Comparison of ENCODE assay signal across 12 mouse cellular contexts in genomic region chr14:105074376-105074775, GRCm38 (mm10).
DNase-seq lines count a peak whose midpoint lies in the region.
"Had no signal": no experiment of that assay in that cellular context is flagged by ENCODE, and none has a peak within 500 bp of the region (broad histone marks: within the 10 kb centered on the region; RNA-seq: fewer than 3 reads in every experiment).

No protein-coding gene starts in this region.

- peak; percentile 36 for DNase-seq in adrenal gland, adult 2 months
- DNase-seq in adrenal gland, postnatal 4 days (ENCODE audit: low spot score in 2 of 2): no peak
- peak; percentile 22 for DNase-seq in adrenal gland, postnatal 14 days
- peak; percentile 20 to 37 for DNase-seq in adrenal gland, postnatal 36 days
- DNase-seq in left cerebral cortex, postnatal 36 days (ENCODE audit: low spot score in 2 of 2): no peak
- DNase-seq: cerebellum, adult 11 months; cerebellum, adult 18-20 months; cerebellum, adult 8-10 months; cerebellum, adult 9-11 months; cerebellum, postnatal 14 days; cerebellum, postnatal 36 days; embryo, embryonic 11 days had no signal

- intact Hi-C loops in left cerebral cortex, postnatal 36 days (cut with DNase I): no loop called here

Comparison
In these comparisons a context has a peak if more than half of its experiments do, and no peak if none do; other contexts are left out.
1. DNase-seq: peak in adrenal gland, adult 2 months (single experiment), adrenal gland, postnatal 14 days (single experiment) and adrenal gland, postnatal 36 days (2 of 2); none in adrenal gland, postnatal 4 days (0 of 2) and left cerebral cortex, postnatal 36 days (0 of 2).